Mouse (Mus musculus) hindbrain, embryonic 16.5 days (tissue): ENCODE measurements around the gene Eif3j1. TPM values are rescaled to one million over a fixed set of nuclear protein-coding genes. Genes with fewer than 3 reads are reported as not detected.
A peak's percentile ranks its signal among the peaks of the same experiment; 100 is the strongest.
"Not testable (repeated sequence)": the region's sequence is repeated elsewhere in the genome, so short reads cannot be mapped to it uniquely, and the experiment has no call there.

ENCODE experiments used
- ATAC-seq: fragments of 200-750 bp; cut with Nextera tagmentation; 2 replicates; pipeline ENCODE4 v1.8.0; 2017; ENCODE audit warnings: moderate TSS enrichment, moderate library complexity
- H3K27ac ChIP-seq: fragments of 300-500 bp; sonication (generic); 2 replicates; pipeline ENCODE4 v1.5.1; 2014; ENCODE audit warnings: low read depth, mild to moderate bottlenecking, control low read depth, low read length, moderate library complexity
- H3K27me3 ChIP-seq: fragments of 300-500 bp; sonication (generic); replicated peaks from 2 replicates; pipeline ENCODE4 v1.6.1; 2014; ENCODE audit warnings: low read length; ENCODE audit not compliant: control insufficient read depth, insufficient read depth
- H3K36me3 ChIP-seq: fragments of 300-500 bp; sonication (generic); 2 replicates; pipeline ENCODE4 v1.6.1; 2014; ENCODE audit warnings: mild to moderate bottlenecking, low read length, moderate library complexity, mixed read lengths; ENCODE audit not compliant: control insufficient read depth, insufficient read depth
- H3K4me1 ChIP-seq: fragments of 300-500 bp; sonication (generic); 2 replicates; pipeline ENCODE4 v1.6.1; 2014; ENCODE audit warnings: low read depth, low read length; ENCODE audit not compliant: control insufficient read depth, insufficient read depth
- H3K4me2 ChIP-seq: fragments of 300-500 bp; sonication (generic); 2 replicates; pipeline ENCODE4 v1.6.1; 2014; ENCODE audit warnings: mild to moderate bottlenecking, low read length, control low read depth, moderate library complexity
- H3K4me3 ChIP-seq: fragments of 300-500 bp; sonication (generic); 2 replicates; pipeline ENCODE4 v1.5.1; 2014; ENCODE audit warnings: mild to moderate bottlenecking, low read length, control low read depth, moderate library complexity
- H3K9ac ChIP-seq: fragments of 300-500 bp; sonication (generic); 2 replicates; pipeline ENCODE4 v1.6.1; 2014; ENCODE audit warnings: low read depth, mild to moderate bottlenecking, control low read depth, low read length, moderate library complexity
- H3K9me3 ChIP-seq: fragments of 300-500 bp; sonication (generic); 2 replicates; pipeline ENCODE4 v1.6.1; 2014; ENCODE audit warnings: mild to moderate bottlenecking, low read length, moderate library complexity; ENCODE audit not compliant: control insufficient read depth
- WGBS: fragments of 180-500 bp; shearing (Covaris S2); extraction: QIAGEN DNeasy Blood & Tissue Kit; methylation state at CpG from one replicate; pipeline ENCODE4 v1.1.7; 2014; 5-methylcytosine and 5-hydroxymethylcytosine counted together
- polyA plus RNA-seq: library from polyadenylated mRNA; unstranded; fragments of >200 nt; fragmentation: Nextera tagmentation; extraction: Ambion mirVana; gene quantifications from 2 replicates; pipeline ENCODE4 v1.2.1, GENCODE M21; 2015

Gene Eif3j1
- polyA plus RNA-seq, result 9.6 and 11.5 TPM in 2 replicates

DNA sequence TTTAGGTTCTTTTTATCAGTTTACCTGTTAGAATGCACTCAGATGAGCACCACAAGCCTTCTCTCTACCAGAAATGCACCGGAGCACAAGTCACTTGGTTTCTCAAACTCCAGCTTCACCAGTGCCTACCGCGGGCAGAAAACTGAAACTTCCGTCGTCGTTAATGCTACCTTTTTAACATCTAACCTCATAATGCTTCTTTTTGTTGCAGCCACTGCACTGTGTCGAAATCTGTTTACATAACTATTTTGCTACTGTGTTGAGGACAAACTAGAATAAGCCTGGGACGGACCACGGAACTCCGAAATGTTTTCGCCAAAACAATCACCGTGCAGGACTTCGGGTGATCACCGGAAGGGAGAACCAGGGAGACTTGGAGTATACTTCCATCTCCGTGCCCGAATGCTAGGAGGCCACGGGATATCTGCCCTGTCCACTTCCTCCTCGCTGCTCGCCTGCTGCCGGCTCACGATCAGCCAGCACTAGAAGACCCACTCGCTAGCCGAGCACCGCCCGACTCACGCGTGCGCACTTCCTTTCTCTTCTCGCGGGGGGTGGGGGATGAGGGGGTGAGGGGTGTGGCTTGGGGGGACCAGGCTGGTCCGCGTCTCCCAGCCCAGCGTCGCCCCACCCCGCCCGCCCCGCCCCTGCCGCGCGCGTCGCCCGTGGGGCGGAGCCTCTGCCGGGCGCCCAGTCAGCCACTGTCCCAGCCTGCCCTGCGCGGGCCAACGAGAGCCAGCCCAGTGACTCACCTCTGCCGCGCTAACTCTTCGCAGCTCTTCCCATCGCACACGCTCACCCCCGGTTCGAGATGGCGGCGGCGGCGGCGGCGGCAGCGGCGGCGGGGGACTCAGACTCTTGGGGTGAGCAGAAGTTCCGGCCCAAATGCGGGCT lies at the start of gene Eif3j1:
TSS of gene Eif3j1 (plus strand) at position 685 of the 894 bp plus-strand sequence.
- 0% methylated on average over 55 of the region's 67 CpGs for WGBS
- Histone ChIP-seq H3K9me3 (no peaks in the 10 kb centered on the region), H3K27ac (peak within 1 kb of the TSS; percentile 86), H3K4me2 (peak within 1 kb of the TSS; percentile 81), H3K4me1 (peaks cover 15% of the 10 kb centered on the region), H3K9ac (peak within 1 kb of the TSS; percentile 83), H3K27me3 (no peaks in the 10 kb centered on the region), H3K36me3 (no peaks in the 10 kb centered on the region), H3K4me3 (peak within 1 kb of the TSS; percentile 98)
- ATAC-seq, result peak; percentile 99

DNA sequence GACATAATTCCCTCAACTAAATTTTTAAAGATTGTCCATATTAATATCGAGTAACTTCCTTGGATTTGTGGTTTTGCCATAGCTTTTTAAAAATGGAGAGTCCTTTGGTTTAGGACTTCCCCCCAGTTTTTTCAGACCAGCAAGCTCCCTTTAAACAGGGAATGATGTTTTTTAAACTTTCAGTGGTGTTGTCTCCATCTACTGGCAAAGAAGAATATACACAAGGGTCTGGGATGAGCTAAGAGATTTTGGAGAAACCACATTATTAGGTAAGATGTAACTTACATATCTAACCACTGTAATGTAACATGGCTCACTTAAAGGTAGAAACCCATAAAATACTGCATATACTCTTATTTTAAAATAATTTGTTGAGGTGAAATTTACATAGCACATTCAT lies 32.6 kb upstream of the Eif3j1 start:
- Histone ChIP-seq H3K9ac (no peak overlapping the region), H3K4me2 (no peak overlapping the region), H3K36me3 (peaks cover 7% of the 10 kb centered on the region), H3K27ac (no peak overlapping the region), H3K4me1 (no peaks in the 10 kb centered on the region), H3K4me3 (no peak overlapping the region), H3K27me3 (no peaks in the 10 kb centered on the region), H3K9me3 (no peaks in the 10 kb centered on the region)
- ATAC-seq, result no peak
- WGBS, result 98% methylated on average over 1 of the region's 1 CpGs

DNA sequence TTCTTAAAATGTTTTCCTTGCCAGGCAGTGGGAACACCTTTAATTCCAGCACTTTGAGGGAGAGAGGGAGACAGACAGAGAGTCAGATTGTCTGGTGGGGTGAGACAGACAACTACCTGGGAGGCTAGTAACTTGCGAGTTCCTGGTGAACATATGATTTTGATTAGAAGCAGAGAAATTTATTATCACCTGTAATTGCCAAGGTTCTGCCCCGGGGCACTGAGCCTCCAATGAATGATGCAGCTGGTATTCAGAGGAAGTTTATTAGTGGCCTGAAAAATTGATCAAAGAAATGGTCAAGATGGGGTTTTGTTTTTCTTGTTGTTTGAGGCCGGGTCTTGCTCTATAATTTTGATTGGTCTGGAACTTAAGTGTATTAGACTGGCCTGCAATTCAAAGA lies 19.5 kb upstream of the Eif3j1 start:
- WGBS, result 91% methylated on average over 3 of the region's 3 CpGs
- Histone ChIP-seq H3K4me3 (no peak overlapping the region), H3K4me2 (no peak overlapping the region), H3K27me3 (no peaks in the 10 kb centered on the region), H3K9ac (no peak overlapping the region), H3K27ac (no peak overlapping the region), H3K36me3 (peaks cover 7% of the 10 kb centered on the region; the same call in 1 of the 2 replicates), H3K4me1 (no peaks in the 10 kb centered on the region), H3K9me3 (no peaks in the 10 kb centered on the region)
- ATAC-seq, result no peak

DNA sequence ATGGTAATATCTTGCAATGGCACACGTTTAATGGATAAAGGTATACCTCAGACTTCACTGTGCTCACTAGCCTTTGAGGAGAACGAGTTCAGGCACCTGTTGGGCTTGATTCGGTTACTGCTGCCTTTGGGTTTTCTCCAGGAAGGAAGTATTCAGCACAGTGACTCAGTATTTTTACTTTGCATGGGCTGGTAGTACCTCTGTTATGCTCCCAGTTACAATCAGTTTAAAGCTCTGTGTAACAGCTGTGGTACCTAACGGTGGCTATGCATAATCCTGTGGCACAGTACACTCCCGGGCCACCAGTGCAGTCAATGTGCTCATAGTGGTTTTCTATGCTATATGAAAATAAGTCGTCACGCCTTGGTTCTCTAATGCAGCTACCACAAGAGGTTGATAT lies 16.9 kb upstream of the Eif3j1 start:
- no peak for ATAC-seq
- 87% methylated on average over 7 of the region's 7 CpGs for WGBS
- Histone ChIP-seq H3K4me2 (no peak overlapping the region), H3K27ac (no peak overlapping the region), H3K4me1 (no peaks in the 10 kb centered on the region), H3K4me3 (no peak overlapping the region), H3K9ac (no peak overlapping the region), H3K36me3 (peaks cover 3% of the 10 kb centered on the region; the same call in 1 of the 2 replicates), H3K27me3 (no peaks in the 10 kb centered on the region), H3K9me3 (no peaks in the 10 kb centered on the region)

DNA sequence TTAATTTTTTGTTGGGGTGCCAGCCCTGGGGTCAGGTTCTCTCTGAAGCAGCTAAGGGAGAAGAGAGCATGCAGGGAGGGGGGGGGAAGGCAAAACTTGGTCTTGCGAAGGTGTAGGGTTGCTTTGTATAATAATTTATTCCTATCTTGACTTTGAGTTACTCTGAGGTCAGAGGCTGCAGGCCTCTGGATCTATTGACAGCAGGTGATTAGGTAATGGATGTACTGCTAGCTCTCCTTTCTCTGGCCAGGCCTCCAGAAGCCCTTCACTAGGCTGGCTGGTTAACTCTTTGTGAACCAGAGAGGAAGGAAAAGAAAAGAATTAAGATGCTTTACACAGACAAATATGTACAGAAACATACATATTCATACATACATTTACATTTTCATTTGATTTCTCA lies 9.6 kb upstream of the Eif3j1 start:
- no peak for ATAC-seq
- H3K4me2 ChIP-seq, result no peak overlapping the region
- 72% methylated on average over 1 of the region's 1 CpGs for WGBS

DNA sequence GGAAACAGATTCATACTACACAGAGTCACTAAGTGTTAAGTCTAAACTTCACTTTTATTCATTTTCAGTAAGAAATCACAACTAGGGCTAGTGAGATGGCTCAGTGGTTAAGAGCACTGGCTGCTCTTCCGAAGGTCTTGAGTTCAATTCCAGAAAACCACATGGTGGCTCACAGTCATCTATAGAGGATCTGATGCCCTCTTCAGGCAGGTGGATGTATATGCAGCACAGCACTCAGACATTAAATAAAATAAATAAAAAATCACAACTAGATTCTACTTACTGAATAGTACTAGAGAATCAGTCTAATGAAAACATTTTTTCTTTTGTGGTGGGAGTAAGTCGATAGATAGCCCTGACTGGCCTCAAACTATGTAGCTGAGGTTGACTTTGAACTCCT lies 6.1 kb upstream of the Eif3j1 start:
- no peaks in the 10 kb centered on the region for H3K36me3 ChIP-seq
- no peaks in the 10 kb centered on the region for H3K4me1 ChIP-seq
- no peak overlapping the region for H3K4me3 ChIP-seq
- whole genome bisulfite sequencing, result 70% methylated on average over 2 of the region's 2 CpGs
- no peaks in the 10 kb centered on the region for H3K27me3 ChIP-seq
- no peak overlapping the region for H3K27ac ChIP-seq
- H3K9ac ChIP-seq, result no peak overlapping the region
- H3K9me3 ChIP-seq, result no peaks in the 10 kb centered on the region
- H3K4me2 ChIP-seq, result no peak overlapping the region
- no peak for ATAC-seq

More for the DNA sequence above, 9.6 kb upstream of the Eif3j1 start:
- no peaks in the 10 kb centered on the region for H3K9me3 ChIP-seq
- no peaks in the 10 kb centered on the region for H3K4me1 ChIP-seq
- no peak overlapping the region for H3K9ac ChIP-seq
- no peaks in the 10 kb centered on the region for H3K36me3 ChIP-seq
- no peak overlapping the region for H3K4me3 ChIP-seq
- no peaks in the 10 kb centered on the region for H3K27me3 ChIP-seq
- H3K27ac ChIP-seq, result no peak overlapping the region

DNA sequence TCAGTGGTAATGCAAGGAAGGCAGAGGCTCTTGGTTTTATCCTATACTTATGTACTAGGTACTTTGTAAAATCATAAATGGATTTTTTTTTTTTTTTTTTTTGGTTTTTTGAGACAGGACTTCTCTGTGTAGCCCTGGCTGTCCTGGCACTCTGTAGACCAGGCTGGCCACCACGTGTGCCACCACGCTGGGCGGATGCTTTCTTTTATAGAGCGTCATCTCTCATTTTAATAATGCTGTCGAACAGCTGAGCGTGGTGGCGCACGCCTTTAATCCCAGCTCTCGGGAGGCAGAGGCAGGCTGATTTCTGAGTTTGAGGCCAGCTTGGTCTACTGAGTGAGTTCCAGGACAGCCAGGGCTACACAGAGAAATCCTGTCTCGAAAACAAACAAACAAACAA lies 1.3 kb upstream of the Eif3j1 start:
- not testable (repeated sequence) for H3K9me3 ChIP-seq, H3K4me3 ChIP-seq, H3K4me2 ChIP-seq, H3K9ac ChIP-seq, H3K27me3 ChIP-seq, H3K27ac ChIP-seq, H3K36me3 ChIP-seq, ATAC-seq
- H3K4me1 ChIP-seq, result peaks cover 15% of the 10 kb centered on the region
- 91% methylated on average over 10 of the region's 10 CpGs for WGBS

DNA sequence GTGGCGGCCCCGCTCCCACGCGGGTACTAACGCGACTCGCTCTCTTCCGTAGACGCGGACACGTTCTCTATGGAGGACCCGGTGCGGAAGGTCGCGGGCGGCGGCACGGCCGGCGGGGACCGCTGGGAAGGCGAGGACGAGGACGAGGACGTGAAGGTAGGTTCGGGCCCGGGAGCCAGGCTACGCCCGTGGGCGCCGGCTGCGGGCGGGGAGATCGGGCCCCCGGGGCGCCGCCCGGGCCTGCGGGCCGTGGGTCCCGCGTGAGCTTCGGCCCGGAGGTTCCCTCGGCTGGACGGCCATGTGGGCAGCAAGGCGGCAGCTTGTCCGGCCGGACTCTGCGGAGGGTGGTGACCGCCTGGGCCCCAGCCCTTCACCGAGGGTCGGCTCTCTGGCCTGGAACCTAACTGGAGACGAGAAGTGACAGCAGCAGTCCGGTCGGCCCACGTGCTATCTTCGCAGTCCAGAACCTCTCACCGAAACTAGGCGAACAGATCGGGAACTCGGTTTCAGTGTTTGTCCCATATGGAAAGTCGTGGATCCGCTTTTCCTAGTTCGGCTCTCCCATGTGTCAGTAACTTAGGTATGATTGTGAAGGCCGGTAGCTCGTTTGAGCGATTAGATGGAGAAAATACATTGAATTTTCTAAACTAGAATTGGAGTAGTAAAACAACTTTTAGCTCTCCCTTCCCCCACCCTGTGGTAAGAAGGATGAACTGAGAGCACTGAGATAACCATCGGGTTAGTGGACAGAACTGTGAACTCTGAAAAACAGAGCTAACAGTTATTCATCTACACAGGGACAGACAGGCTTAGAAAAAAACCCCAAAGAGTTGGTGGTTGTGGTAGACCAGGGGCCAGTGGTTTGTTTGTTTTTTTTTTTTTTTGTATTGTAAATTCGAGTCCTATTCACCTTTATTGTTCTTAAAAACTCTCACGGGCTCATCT lies 682 bp downstream of the Eif3j1 start:
- H3K27ac ChIP-seq, result peak overlapping the region; percentile 86
- no peaks in the 10 kb centered on the region for H3K27me3 ChIP-seq
- no peaks in the 10 kb centered on the region for H3K36me3 ChIP-seq
- H3K4me1 ChIP-seq, result peaks cover 15% of the 10 kb centered on the region
- peak overlapping the region; percentile 81 for H3K4me2 ChIP-seq
- H3K9ac ChIP-seq, result peak overlapping the region; percentile 83
- peak overlapping the region; percentile 98 for H3K4me3 ChIP-seq
- H3K9me3 ChIP-seq, result no peaks in the 10 kb centered on the region
- WGBS, result under 1% methylated on average over 64 of the region's 71 CpGs
- ATAC-seq, result peak; percentile 73; the same call in 1 of the 2 replicates

DNA sequence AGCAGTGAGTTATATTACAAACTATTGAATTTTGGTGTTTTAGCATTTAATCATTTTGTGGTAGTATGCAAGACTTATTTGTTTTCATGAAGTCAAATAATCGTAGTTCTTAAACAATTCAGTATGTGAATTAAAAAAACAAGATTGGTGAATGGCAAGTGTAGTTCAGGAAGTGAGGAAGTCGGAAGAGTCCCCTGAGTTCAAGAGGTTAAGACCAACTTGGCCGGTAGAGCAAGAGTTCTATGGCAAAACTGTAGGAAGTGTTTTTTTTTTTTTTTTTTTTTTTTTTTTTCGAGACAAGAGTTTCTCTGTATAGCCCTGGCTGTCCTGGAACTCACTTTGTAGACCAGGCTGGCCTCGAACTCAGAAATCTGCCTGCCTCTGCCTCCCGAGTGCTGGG lies 3.6 kb downstream of the Eif3j1 start:
- Histone ChIP-seq H3K9ac (no peak overlapping the region), H3K27ac (no peak overlapping the region), H3K27me3 (no peaks in the 10 kb centered on the region), H3K36me3 (no peaks in the 10 kb centered on the region), H3K4me2 (no peak overlapping the region), H3K4me3 (no peak overlapping the region), H3K4me1 (peaks cover 15% of the 10 kb centered on the region), H3K9me3 (no peaks in the 10 kb centered on the region)
- WGBS, result 82% methylated on average over 6 of the region's 6 CpGs
- no peak for ATAC-seq
